Mouse (Mus musculus) embryonic fibroblast, embryonic 13.5 days (primary cell): Measurements from ENCODE around the gene Hist1h4j.
A peak's percentile ranks its signal among the peaks of the same experiment; 100 is the strongest.
"Not testable (repeated sequence)": the region's sequence is repeated elsewhere in the genome, so short reads cannot be mapped to it uniquely, and the experiment has no call there.

ENCODE experiments used
- CTCF ChIP-seq: IDR thresholded peaks from 2 replicates; pipeline ENCODE4 v1.5.1; 2011; ENCODE audit warnings: mild to moderate bottlenecking, control low read depth, low read length, moderate library complexity, borderline replicate concordance; ENCODE audit not compliant: insufficient read depth
- POLR2A ChIP-seq: IDR thresholded peaks from 2 replicates; pipeline ENCODE4 v1.6.1; 2011; ENCODE audit warnings: low read depth, mild to moderate bottlenecking, control low read depth, low read length, moderate library complexity

GRCm38 (mm10) chr13:21716540-21717391 lies 18.1 kb upstream of the Hist1h4j start:
- TF ChIP-seq CTCF: not testable (repeated sequence)
- peak; percentile 81 for TF ChIP-seq POLR2A
